Mouse (Mus musculus) bone marrow, adult 2 months (tissue): Measurements from ENCODE around the gene Barx1.

Experiments
- CTCF ChIP-seq: fragments of 200-500 bp; IDR thresholded peaks from 2 replicates; pipeline ENCODE4 v1.5.1; 2011; ENCODE audit warnings: low read length, control low read depth; ENCODE audit not compliant: control insufficient read depth, insufficient read depth
- POLR2A ChIP-seq: fragments of 200-500 bp; IDR thresholded peaks from 2 replicates; pipeline ENCODE4 v1.6.1; 2011; ENCODE audit warnings: low read depth, mild to moderate bottlenecking, control low read depth, low read length, borderline replicate concordance; ENCODE audit not compliant: control insufficient read depth

DNA sequence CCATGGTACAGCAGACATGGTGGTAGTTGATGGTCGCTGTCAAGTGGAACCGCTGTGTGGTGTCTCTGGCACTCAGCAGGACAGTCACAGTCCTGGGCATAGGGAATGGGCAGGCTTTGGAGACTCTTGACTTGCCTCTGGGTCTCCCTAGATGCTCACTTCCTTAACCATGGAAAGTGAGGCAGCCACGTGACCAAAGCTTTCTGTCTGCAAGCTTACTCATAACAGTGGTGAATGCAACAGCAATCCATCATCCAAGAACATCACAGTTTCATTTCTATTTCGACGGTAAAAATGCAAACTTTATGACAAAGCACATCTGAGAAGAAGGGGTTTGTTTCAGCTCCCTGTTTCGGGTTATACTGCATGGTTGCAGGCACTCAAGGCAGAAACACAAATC, 19.7 kb upstream of the Barx1 start:
- TF ChIP-seq POLR2A (no peak), CTCF (no peak)
